Mouse (Mus musculus): ENCODE data around the gene Ttn. TPM values are rescaled to one million over a fixed set of nuclear protein-coding genes. Genes with fewer than 3 reads are reported as not detected.

Ttn gene
- polyA plus RNA-seq, 1 experiment: 0.22 TPM

DNA sequence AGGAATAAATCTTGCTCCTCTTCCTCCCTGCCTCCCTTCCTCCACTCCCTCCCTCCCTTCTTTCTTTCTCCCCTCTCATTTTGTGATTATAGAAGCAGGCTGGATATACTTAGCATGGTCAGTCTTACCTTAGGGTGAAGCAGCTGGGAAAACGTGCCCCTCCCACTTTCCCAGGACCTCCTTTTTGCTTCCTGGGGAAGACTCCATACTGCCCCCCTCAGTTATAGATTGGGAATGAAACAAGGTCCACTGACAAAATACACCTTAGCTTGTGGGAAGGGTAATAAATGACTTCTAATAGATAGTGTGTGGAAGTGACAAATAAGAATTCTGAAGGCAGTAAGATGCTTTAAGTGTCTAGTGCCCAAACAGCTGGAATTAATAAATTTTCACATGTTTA lies 326.4 kb downstream of the Ttn start:
- DNase-seq (ENCODE audit: low read depth): peak; percentile 26

DNA sequence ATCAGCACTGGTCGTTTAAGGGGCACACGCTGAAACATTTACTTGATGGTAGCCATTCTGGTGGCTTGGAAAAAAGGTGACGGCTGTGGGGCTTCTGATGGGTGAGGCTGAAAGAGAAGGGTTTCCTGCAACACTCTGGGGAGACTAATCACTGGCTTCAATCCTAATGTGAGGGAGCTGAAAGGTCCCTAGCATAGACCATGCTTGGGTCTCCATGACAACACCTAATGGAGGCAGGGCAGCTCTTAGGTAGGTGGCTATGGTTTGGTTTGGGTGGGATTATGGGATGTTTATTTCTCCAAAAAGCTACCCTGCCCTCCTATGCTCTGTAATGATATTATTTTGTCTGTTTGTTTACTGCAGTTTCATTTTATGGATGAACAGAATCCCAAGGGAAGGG lies 326.9 kb downstream of the Ttn start:
- DNase-seq (ENCODE audit: low read depth): no peak
- TF ChIP-seq POLR2A (IDR thresholded peaks at IDR 0.05; ENCODE audit: borderline replicate concordance, extremely low read depth, insufficient read depth, insufficient read length, poor library complexity, severe bottlenecking) (no peak), CTCF (IDR thresholded peaks at IDR 0.05; ENCODE audit: borderline replicate concordance, extremely low read depth, insufficient read depth, insufficient read length) (no peak)

More for the DNA sequence above, 326.4 kb downstream of the Ttn start:
- TF ChIP-seq POLR2A (IDR thresholded peaks at IDR 0.05; ENCODE audit: borderline replicate concordance, extremely low read depth, insufficient read depth, insufficient read length, poor library complexity, severe bottlenecking) (no peak), CTCF (IDR thresholded peaks at IDR 0.05; ENCODE audit: borderline replicate concordance, extremely low read depth, insufficient read depth, insufficient read length) (peak; percentile 25; the same call in 1 of the 2 replicates)

DNA sequence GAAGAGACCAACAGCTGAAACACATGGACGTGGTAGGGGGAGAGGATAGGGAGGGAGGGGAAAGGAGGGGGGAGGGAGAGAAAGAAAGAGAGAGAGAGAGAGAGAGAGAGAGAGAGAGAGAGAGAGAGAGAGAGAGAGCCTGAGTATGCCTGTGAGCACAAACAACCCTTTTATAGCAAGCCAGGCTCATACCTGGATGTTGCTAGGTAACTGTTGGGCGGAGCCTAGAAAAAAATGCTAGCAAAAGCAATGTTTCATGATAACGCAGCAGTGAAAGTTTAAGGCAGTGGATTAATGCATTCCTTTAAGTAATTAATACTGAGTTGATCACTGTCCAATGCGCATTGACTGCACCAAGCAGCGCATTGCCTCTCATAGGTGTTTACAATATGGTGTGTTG lies 327.7 kb downstream of the Ttn start:
- DNase-seq (ENCODE audit: low read depth): peak; percentile 16
- TF ChIP-seq CTCF (IDR thresholded peaks at IDR 0.05; ENCODE audit: borderline replicate concordance, extremely low read depth, insufficient read depth, insufficient read length): no peak

Other genes starting within 250 kb of the Ttn start
- 3.8 and 5.1 TPM in 2 replicates for gene Ccdc141, start 188.1 kb upstream of the Ttn start, polyA plus RNA-seq (2012; rRNA removed)

All from brain, embryonic 14.5 days (tissue).